Mouse (Mus musculus) brain, embryonic 14.5 days (tissue): ENCODE measurements around the gene App.

Source experiments
- CTCF ChIP-seq: fragments of 200-500 bp; IDR thresholded peaks from 2 replicates; pipeline ENCODE4 v1.5.1; 2012; ENCODE audit warnings: inconsistent platforms, mild to moderate bottlenecking, moderate library complexity, borderline replicate concordance; ENCODE audit not compliant: insufficient read depth, insufficient read length; ENCODE audit errors: extremely low read depth
- POLR2A ChIP-seq: fragments of 200-500 bp; IDR thresholded peaks from 2 replicates; pipeline ENCODE4 v1.6.1; 2012; ENCODE audit warnings: mild to moderate bottlenecking, inconsistent platforms, borderline replicate concordance; ENCODE audit not compliant: poor library complexity, insufficient read depth, insufficient read length, severe bottlenecking; ENCODE audit errors: extremely low read depth

DNA sequence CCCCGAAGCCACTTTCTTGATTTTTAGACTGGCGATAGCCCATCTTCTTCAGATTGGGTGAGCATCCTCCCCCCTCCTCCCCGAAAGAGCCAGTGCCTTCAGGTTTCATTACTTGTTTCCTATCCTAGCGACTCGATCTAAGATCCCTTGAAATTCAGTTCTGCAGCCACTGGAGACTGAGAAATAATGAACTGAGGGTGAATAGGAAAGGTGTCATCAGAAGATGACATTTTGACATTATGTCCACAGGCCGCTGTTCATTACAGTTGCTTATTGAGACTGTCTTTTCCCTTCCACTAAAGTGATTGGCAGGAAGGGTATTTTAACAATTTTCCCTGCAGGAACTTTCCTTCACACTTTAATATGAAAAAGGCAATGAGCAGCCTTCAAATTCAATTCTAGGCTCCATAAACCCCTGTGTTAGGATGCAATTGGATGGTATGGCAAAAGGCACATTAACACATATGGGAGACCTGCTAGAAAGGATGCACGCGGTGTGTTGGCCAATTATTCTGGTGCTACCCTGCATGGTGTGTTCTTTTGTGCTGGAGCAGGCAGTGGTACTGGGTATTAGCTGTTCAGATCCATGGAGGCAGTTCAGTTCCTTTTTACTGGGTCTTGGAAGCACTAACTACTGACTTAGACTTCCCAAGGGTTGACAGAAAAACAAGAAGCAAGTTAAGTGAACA lies 261.9 kb downstream of the App start:
- no peak for TF ChIP-seq CTCF
- TF ChIP-seq POLR2A: no peak
